Mouse (Mus musculus) MN1 (cell line): ENCODE results near the gene Ppm1b.
A peak's percentile ranks its signal among the peaks of the same experiment; 100 is the strongest.
"Not testable (repeated sequence)": the region's sequence is repeated elsewhere in the genome, so short reads cannot be mapped to it uniquely, and the experiment has no call there.

Experiments used
- DNase-seq: peaks from one replicate; pipeline ENCODE4 v3.0.0-alpha.2; 2016; ENCODE audit warnings: low spot score

Gene Ppm1b

GRCm38 (mm10) chr17:84956441-84956840 lies at the start of gene Ppm1b:
Ppm1b (plus strand) TSS chr17:84956741.
- DNase-seq, result peak; percentile 23

- DNase-seq, result no peak
Measured at GRCm38 (mm10) chr17:84921666-84922376, 34.7 kb upstream of the Ppm1b start.

- DNase-seq, result no peak
Measured at GRCm38 (mm10) chr17:84924779-84925178, 31.8 kb upstream of the Ppm1b start.

- DNase-seq, result no peak
Measured at GRCm38 (mm10) chr17:84926233-84926632, 30.3 kb upstream of the Ppm1b start.

- no peak for DNase-seq
Measured at GRCm38 (mm10) chr17:84927580-84927979, 29.0 kb upstream of the Ppm1b start.

- no peak for DNase-seq
Measured at GRCm38 (mm10) chr17:84932943-84933342, 23.6 kb upstream of the Ppm1b start.

- no peak for DNase-seq
Measured at GRCm38 (mm10) chr17:84933968-84934367, 22.6 kb upstream of the Ppm1b start.

GRCm38 (mm10) chr17:84935620-84936019 lies 20.9 kb upstream of the Ppm1b start:
- DNase-seq, result not testable (repeated sequence)

GRCm38 (mm10) chr17:84936301-84936700 lies 20.2 kb upstream of the Ppm1b start:
- no peak for DNase-seq

GRCm38 (mm10) chr17:84936809-84937208 lies 19.7 kb upstream of the Ppm1b start:
- no peak for DNase-seq

GRCm38 (mm10) chr17:84937220-84937619 lies 19.3 kb upstream of the Ppm1b start:
- DNase-seq, result no peak

GRCm38 (mm10) chr17:84938215-84938614 lies 18.3 kb upstream of the Ppm1b start:
- no peak for DNase-seq

- DNase-seq, result no peak
Measured at GRCm38 (mm10) chr17:84940017-84940731, 16.4 kb upstream of the Ppm1b start.

- DNase-seq, result no peak
Measured at GRCm38 (mm10) chr17:84941291-84941868, 15.2 kb upstream of the Ppm1b start.

- DNase-seq, result peak; percentile 12
Measured at GRCm38 (mm10) chr17:84942358-84943032, 14.0 kb upstream of the Ppm1b start.

GRCm38 (mm10) chr17:84943033-84943393 lies 13.5 kb upstream of the Ppm1b start:
- no peak for DNase-seq

GRCm38 (mm10) chr17:84944348-84944747 lies 12.2 kb upstream of the Ppm1b start:
- DNase-seq, result no peak

GRCm38 (mm10) chr17:84952521-84952920 lies 4.0 kb upstream of the Ppm1b start:
- no peak for DNase-seq

- DNase-seq, result no peak
Measured at GRCm38 (mm10) chr17:84953776-84954175, 2.8 kb upstream of the Ppm1b start.

- DNase-seq, result no peak
Measured at GRCm38 (mm10) chr17:84954881-84955280, 1.7 kb upstream of the Ppm1b start.

- peak; percentile 93 for DNase-seq
Measured at GRCm38 (mm10) chr17:84956931-84957486, 468 bp downstream of the Ppm1b start.
